Mouse (Mus musculus) testis, adult 2 months (tissue): ENCODE results near the gene Megf11.

Experiments used
- CTCF ChIP-seq: fragments of 200-500 bp; IDR thresholded peaks from 2 replicates; pipeline ENCODE4 v1.5.1; 2012; ENCODE audit warnings: low read depth, mild to moderate bottlenecking, inconsistent platforms, low read length, moderate library complexity; ENCODE audit not compliant: control insufficient read depth, insufficient read depth, insufficient replicate concordance
- POLR2A ChIP-seq: fragments of 200-500 bp; IDR thresholded peaks from 2 replicates; pipeline ENCODE4 v1.6.1; 2012; ENCODE audit warnings: low read depth, mild to moderate bottlenecking, inconsistent platforms, low read length, moderate library complexity; ENCODE audit not compliant: control insufficient read depth

GRCm38 (mm10) chr9:64376380-64376779 lies 9.0 kb upstream of the Megf11 start:
- TF ChIP-seq CTCF (no peak), POLR2A (no peak)
